In the genomic region with DNA sequence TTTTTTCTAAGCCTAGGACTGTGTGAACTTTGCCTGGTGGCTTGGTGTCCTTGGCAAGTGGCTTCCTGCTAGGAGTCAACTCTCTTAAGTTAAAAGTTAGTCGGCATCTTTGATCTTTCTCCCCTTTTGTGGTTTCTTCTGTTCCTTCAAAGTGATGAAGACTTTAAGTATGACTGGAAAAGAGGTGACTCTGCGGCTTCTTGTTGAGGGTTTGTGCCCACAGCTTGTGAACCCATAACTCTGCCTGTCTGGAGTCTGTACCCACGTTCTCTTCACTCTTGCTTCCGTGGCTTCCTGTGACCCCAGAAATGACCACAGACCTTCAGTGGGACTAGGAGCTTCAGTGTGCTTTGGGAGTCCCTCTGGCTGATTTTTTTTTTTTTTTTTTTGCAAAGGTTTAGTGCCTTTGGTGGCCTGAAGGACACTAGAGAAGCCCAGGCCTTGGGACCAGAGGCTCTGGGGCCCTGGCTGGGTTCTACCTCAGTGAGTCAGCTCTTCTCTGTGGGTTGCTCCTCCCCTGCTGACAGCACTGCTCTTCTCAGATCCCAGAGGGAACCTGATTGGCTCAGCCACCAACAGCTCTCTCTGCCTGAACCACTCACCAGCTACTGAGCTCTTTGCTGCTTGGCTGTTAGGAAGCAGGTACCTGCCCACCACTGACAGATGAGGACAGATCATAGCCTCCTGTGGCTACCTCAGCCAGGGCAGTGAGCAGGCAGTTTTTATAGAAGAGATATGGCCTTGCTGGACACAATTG, we compare ENCODE assay signal across 8 mouse cellular contexts. TPM values are rescaled to one million over a fixed set of nuclear protein-coding genes. Genes with fewer than 3 reads are reported as not detected.
DNase-seq lines count a peak whose midpoint lies in the region; ATAC-seq lines count a peak whose summit lies in the region.

No protein-coding gene starts in this region.

- no peak for DNase-seq in frontal cortex, postnatal 10 days (ENCODE audit: low spot score in 2 of 2)
- DNase-seq in 416B (ENCODE audit: low read depth): peak; percentile 96
- DNase-seq in adrenal gland, postnatal 25 days: peak; percentile 66
- DNase-seq in layer of hippocampus, adult 9-10 months (ENCODE audit: low spot score): no peak
- no peak for DNase-seq in gastrocnemius, adult 18-20 months (ENCODE audit: low spot score)

- no peak overlapping the region for H3K27ac ChIP-seq in limb, embryonic 12.5 days
- no peak overlapping the region for H3K27ac ChIP-seq in stomach, embryonic 14.5 days (ENCODE audit: low read length)

- ATAC-seq in frontal cortex, adult (ENCODE audit: low TSS enrichment): peak; percentile 55; the same call in 1 of the 2 replicates
- ATAC-seq in limb, embryonic 12.5 days (ENCODE audit: insufficient number of reproducible peaks, insufficient read depth, low FRiP score, low TSS enrichment, low read depth): peak; percentile 68
- ATAC-seq in stomach, embryonic 14.5 days (ENCODE audit: insufficient number of reproducible peaks, insufficient read depth, low FRiP score, low read depth): peak; percentile 94; the same call in 1 of the 2 replicates

- WGBS in limb, embryonic 12.5 days: 89% methylated on average over 4 of the region's 4 CpGs
- 85% methylated on average over 4 of the region's 4 CpGs for WGBS in stomach, embryonic 14.5 days

- no peak overlapping the region for H3K4me2 ChIP-seq in limb, embryonic 12.5 days
- no peak overlapping the region for H3K4me2 ChIP-seq in stomach, embryonic 14.5 days (replicated peaks; ENCODE audit: low read depth, low read length)

- H3K9ac ChIP-seq in limb, embryonic 12.5 days (replicated peaks): no peak overlapping the region
- H3K9ac ChIP-seq in stomach, embryonic 14.5 days (replicated peaks; ENCODE audit: low read depth, low read length): no peak overlapping the region

- no peaks in the 10 kb centered on the region for H3K27me3 ChIP-seq in limb, embryonic 12.5 days
- H3K27me3 ChIP-seq in stomach, embryonic 14.5 days (ENCODE audit: control insufficient read depth, insufficient read depth, low read length): no peaks in the 10 kb centered on the region

- H3K4me1 ChIP-seq in limb, embryonic 12.5 days (replicated peaks): no peaks in the 10 kb centered on the region; the same call in 1 of the 2 replicates
- no peaks in the 10 kb centered on the region for H3K4me1 ChIP-seq in stomach, embryonic 14.5 days (ENCODE audit: control insufficient read depth, insufficient read depth, low read length)

- H3K4me3 ChIP-seq in limb, embryonic 12.5 days (replicated peaks): no peak overlapping the region
- no peak overlapping the region for H3K4me3 ChIP-seq in stomach, embryonic 14.5 days (ENCODE audit: low read depth, low read length)

- no peaks in the 10 kb centered on the region for H3K9me3 ChIP-seq in limb, embryonic 12.5 days
- H3K9me3 ChIP-seq in stomach, embryonic 14.5 days (ENCODE audit: control insufficient read depth, low read depth, low read length): no peaks in the 10 kb centered on the region

- H3K36me3 ChIP-seq in limb, embryonic 12.5 days: no peaks in the 10 kb centered on the region
- no peaks in the 10 kb centered on the region for H3K36me3 ChIP-seq in stomach, embryonic 14.5 days (ENCODE audit: control insufficient read depth, insufficient read depth, low read length)

RNA-seq across cellular contexts. Expression of a gene that starts 17.2 kb away (rescaled TPM):
- 7.9 and 17.4 TPM in 2 replicates for total RNA-seq in adrenal gland, postnatal 25 days (2021)
- polyA plus RNA-seq in limb, embryonic 12.5 days (2016; fragmentation: Nextera tagmentation; extraction: Ambion mirVana): 3.6 and 3.9 TPM in 2 replicates
- polyA plus RNA-seq in stomach, embryonic 14.5 days (2014; fragmentation: Nextera tagmentation; extraction: Ambion mirVana): 5.3 and 6.2 TPM in 2 replicates
- total RNA-seq in gastrocnemius, adult 18-20 months (2021): 1 to 10 TPM; 3.9 to 4.1 TPM

Comparison
In these comparisons a context has a peak if more than half of its experiments do, and no peak if none do; other contexts are left out.
1. DNase-seq: peak in 416B (single experiment) and adrenal gland, postnatal 25 days (single experiment); none in frontal cortex, postnatal 10 days (0 of 2), layer of hippocampus, adult 9-10 months (single experiment) and gastrocnemius, adult 18-20 months (single experiment).
2. Peak in every context shown above with its lines, with median percentiles within 50 percentile points of each other: ATAC-seq.